Mouse (Mus musculus): Measurements from ENCODE around the gene Foxf2.

- TF ChIP-seq POLR2A (IDR thresholded peaks at IDR 0.05; ENCODE audit: control insufficient read depth, low read depth, low read length) (no peak), CTCF (IDR thresholded peaks at IDR 0.05; ENCODE audit: control insufficient read depth, insufficient read depth, insufficient replicate concordance, low read depth, low read length) (no peak)
Observed at GRCm38 (mm10) chr13:31576696-31577095, 48.9 kb upstream of the Foxf2 start.

Data from testis, adult 2 months (tissue).